Mouse (Mus musculus) spleen, adult 18-20 months (tissue): ENCODE data around the gene Gsx2.

Source experiments
- DNase-seq, 2 experiments: peaks; one replicate each; pipeline ENCODE4 v3.0.0; 2022; ENCODE audit warnings: mixed read lengths in 2 of 2

Gsx2 gene

GRCm38 (mm10) chr5:75077051-75077380, 1.6 kb downstream of the Gsx2 start:
- DNase-seq: no peak

GRCm38 (mm10) chr5:75079564-75079963, 4.2 kb downstream of the Gsx2 start:
- DNase-seq: no peak

- no peak for DNase-seq
These were observed 7.0 kb downstream of the Gsx2 start for GRCm38 (mm10) chr5:75082439-75082838.

- no peak for DNase-seq
These were observed 7.7 kb downstream of the Gsx2 start for GRCm38 (mm10) chr5:75083061-75083460.

- DNase-seq: no peak
These were observed 8.4 kb downstream of the Gsx2 start for GRCm38 (mm10) chr5:75083591-75084392.

- no peak for DNase-seq
These were observed 9.0 kb downstream of the Gsx2 start for GRCm38 (mm10) chr5:75084393-75084870.

GRCm38 (mm10) chr5:75084871-75085520, 9.6 kb downstream of the Gsx2 start:
- DNase-seq: no peak

- no peak for DNase-seq
These were observed 10.1 kb downstream of the Gsx2 start for GRCm38 (mm10) chr5:75085521-75085875.

GRCm38 (mm10) chr5:75085906-75086305, 10.5 kb downstream of the Gsx2 start:
- no peak for DNase-seq

GRCm38 (mm10) chr5:75106511-75106910, 31.1 kb downstream of the Gsx2 start:
- no peak for DNase-seq

- no peak for DNase-seq
These were observed 34.0 kb downstream of the Gsx2 start for GRCm38 (mm10) chr5:75109368-75109767.

- no peak for DNase-seq
These were observed 36.4 kb downstream of the Gsx2 start for GRCm38 (mm10) chr5:75111781-75112180.

GRCm38 (mm10) chr5:75118840-75119239, 43.4 kb downstream of the Gsx2 start:
- DNase-seq: peak; percentile 6 to 39

GRCm38 (mm10) chr5:75121646-75122045, 46.2 kb downstream of the Gsx2 start:
- no peak for DNase-seq
